Mouse (Mus musculus) spleen, adult 2 months (tissue): ENCODE measurements around the gene Ppt2. TPM values are rescaled to one million over a fixed set of nuclear protein-coding genes. Genes with fewer than 3 reads are reported as not detected.
A peak's percentile ranks its signal among the peaks of the same experiment; 100 is the strongest.

Experiments used
- DNase-seq, 2 experiments: peaks; one replicate each; pipeline versions ENCODE4 v3.0.0 to v3.0.0-alpha.2; 2012 to 2021; ENCODE audit warnings: low spot score in 2 of 2, low read depth in 1 of 2
- H3K27ac ChIP-seq: fragments of 200-500 bp; 2 replicates; pipeline ENCODE4 v1.5.1; 2012; ENCODE audit warnings: low read length, inconsistent platforms; ENCODE audit not compliant: insufficient read depth
- H3K27me3 ChIP-seq: fragments of 200-500 bp; 2 replicates; pipeline ENCODE4 v1.6.1; 2012; ENCODE audit warnings: mild to moderate bottlenecking, moderate library complexity, low read length, inconsistent platforms; ENCODE audit not compliant: control insufficient read depth, insufficient read depth
- H3K36me3 ChIP-seq: fragments of 200-500 bp; 2 replicates; pipeline ENCODE4 v1.6.1; 2012; ENCODE audit warnings: mild to moderate bottlenecking, low read length, inconsistent platforms; ENCODE audit not compliant: control insufficient read depth, insufficient read depth
- H3K4me1 ChIP-seq: fragments of 200-500 bp; 2 replicates; pipeline ENCODE4 v1.6.1; 2011; ENCODE audit warnings: inconsistent platforms; ENCODE audit not compliant: control insufficient read depth, insufficient read depth, insufficient read length
- H3K4me3 ChIP-seq: fragments of 200-500 bp; 2 replicates; pipeline ENCODE4 v1.5.1; 2011; ENCODE audit warnings: mild to moderate bottlenecking, inconsistent platforms; ENCODE audit not compliant: insufficient read depth, insufficient read length; ENCODE audit errors: extremely low read depth
- CTCF ChIP-seq: fragments of 200-500 bp; IDR thresholded peaks from 2 replicates; pipeline ENCODE4 v1.5.1; 2011; ENCODE audit warnings: mild to moderate bottlenecking, inconsistent platforms; ENCODE audit not compliant: insufficient read depth, insufficient read length, insufficient replicate concordance; ENCODE audit errors: extremely low read depth
- POLR2A ChIP-seq: fragments of 200-500 bp; IDR thresholded peaks from 2 replicates; pipeline ENCODE4 v1.6.1; 2011; ENCODE audit warnings: low read depth, low read length, inconsistent platforms
- WGBS: fragments of 180-500 bp; shearing (Covaris S2); methylation state at CpG from one replicate; pipeline ENCODE4 v1.1.7; 2018; 5-methylcytosine and 5-hydroxymethylcytosine counted together
- polyA plus RNA-seq: library from polyadenylated mRNA; depleted of rRNA; stranded (reverse); fragments of >200 nt; gene quantifications from 2 replicates; pipeline ENCODE4 v1.2.3, GENCODE M21; 2012

Gene Ppt2
- polyA plus RNA-seq, 1 experiment: 36.3 TPM

GRCm38 (mm10) chr17:34593752-34594525 lies 34.4 kb downstream of the Ppt2 start:
- no peaks in the 10 kb centered on the region for H3K27me3 ChIP-seq
- TF ChIP-seq CTCF (no peak), POLR2A (no peak)
- peaks cover 28% of the 10 kb centered on the region for H3K36me3 ChIP-seq
- H3K4me3 ChIP-seq: no peak overlapping the region
- no peak overlapping the region for H3K27ac ChIP-seq
- DNase-seq: no peak
- H3K4me1 ChIP-seq: peaks cover 5% of the 10 kb centered on the region; the same call in 1 of the 2 replicates
- 73% methylated on average over 33 of the region's 34 CpGs for WGBS

DNA sequence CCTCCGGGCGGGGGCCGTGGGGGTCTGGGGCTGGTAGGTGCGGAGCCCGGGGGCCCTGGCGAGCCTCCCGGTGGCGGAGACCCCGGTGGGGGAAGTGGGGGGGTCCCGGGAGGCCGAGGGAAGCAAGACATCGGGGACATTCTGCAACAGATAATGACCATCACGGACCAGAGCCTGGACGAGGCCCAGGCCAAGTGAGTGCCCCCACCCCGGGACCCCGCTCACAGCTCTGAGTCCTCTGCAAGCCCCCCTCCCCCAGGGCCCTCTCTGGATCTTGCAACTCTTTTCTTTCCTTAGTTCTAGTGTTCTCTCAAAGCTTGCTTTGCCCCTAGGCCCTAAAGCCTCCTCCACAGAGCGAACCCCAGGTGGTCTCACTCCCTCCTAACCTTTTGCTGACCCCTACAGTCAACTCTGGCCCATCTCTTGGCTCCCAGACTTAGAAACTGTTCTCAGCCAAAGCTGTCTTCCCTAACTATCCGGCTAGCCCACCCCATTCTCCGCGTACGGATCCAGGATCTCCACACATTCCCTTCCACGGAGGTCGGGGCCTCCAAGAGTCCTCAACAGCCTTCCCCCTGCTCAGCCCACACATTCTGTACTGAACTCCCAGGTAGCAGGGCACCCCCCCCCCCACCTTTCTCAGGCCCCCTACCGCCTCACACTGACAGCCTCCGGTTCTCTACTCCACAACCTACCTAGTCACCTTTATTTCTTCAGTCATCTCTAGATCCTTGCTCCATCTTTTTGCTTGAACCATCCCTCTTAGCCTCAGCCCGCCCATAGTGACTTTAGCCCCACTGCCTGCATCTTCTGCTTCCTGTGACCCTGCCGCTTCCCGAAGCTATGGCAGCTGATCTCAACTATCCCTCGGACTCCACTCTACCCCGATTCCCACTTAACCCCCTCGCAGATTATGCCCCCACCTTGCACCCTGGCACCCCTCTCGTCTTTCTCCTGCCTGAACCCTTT lies 35.4 kb downstream of the Ppt2 start:
- peak overlapping the region; percentile 49; the same call in 1 of the 2 replicates for H3K27ac ChIP-seq
- H3K4me1 ChIP-seq: peaks cover 11% of the 10 kb centered on the region; the same call in 1 of the 2 replicates
- 7% methylated on average over 31 of the region's 32 CpGs for WGBS

GRCm38 (mm10) chr17:34591994-34592375 lies 36.3 kb downstream of the Ppt2 start:
- Histone ChIP-seq H3K27me3 (no peaks in the 10 kb centered on the region), H3K4me3 (peak overlapping the region; percentile 82), H3K4me1 (peaks cover 11% of the 10 kb centered on the region; the same call in 1 of the 2 replicates), H3K36me3 (peaks cover 28% of the 10 kb centered on the region), H3K27ac (peak overlapping the region; percentile 100)
- WGBS: 2% methylated on average over 29 of the region's 35 CpGs
- peak; percentile 53 to 89 for DNase-seq
- TF ChIP-seq CTCF (no peak), POLR2A (no peak)

More for the DNA sequence above, 35.4 kb downstream of the Ppt2 start:
- Histone ChIP-seq H3K4me3 (peak overlapping the region; percentile 82), H3K36me3 (peaks cover 28% of the 10 kb centered on the region), H3K27me3 (no peaks in the 10 kb centered on the region)
- no peak for DNase-seq
- no peak for TF ChIP-seq CTCF
- TF ChIP-seq POLR2A: no peak

- H3K36me3 ChIP-seq: peaks cover 26% of the 10 kb centered on the region
- no peaks in the 10 kb centered on the region for H3K27me3 ChIP-seq
- peak within 1 kb of the TSS; percentile 82 for H3K4me3 ChIP-seq
- TF ChIP-seq POLR2A (no peak), CTCF (no peak)
- H3K4me1 ChIP-seq: peaks cover 14% of the 10 kb centered on the region; the same call in 1 of the 2 replicates
- WGBS: 5% methylated on average over 21 of the region's 21 CpGs
- DNase-seq: no peak
- peak within 1 kb of the TSS; percentile 100 for H3K27ac ChIP-seq
These were observed 37.0 kb downstream of the Ppt2 start, which contains the start of gene Pbx2 for GRCm38 (mm10) chr17:34591029-34591993. Gene Pbx2 (plus strand): TSS chr17:34591266.

DNA sequence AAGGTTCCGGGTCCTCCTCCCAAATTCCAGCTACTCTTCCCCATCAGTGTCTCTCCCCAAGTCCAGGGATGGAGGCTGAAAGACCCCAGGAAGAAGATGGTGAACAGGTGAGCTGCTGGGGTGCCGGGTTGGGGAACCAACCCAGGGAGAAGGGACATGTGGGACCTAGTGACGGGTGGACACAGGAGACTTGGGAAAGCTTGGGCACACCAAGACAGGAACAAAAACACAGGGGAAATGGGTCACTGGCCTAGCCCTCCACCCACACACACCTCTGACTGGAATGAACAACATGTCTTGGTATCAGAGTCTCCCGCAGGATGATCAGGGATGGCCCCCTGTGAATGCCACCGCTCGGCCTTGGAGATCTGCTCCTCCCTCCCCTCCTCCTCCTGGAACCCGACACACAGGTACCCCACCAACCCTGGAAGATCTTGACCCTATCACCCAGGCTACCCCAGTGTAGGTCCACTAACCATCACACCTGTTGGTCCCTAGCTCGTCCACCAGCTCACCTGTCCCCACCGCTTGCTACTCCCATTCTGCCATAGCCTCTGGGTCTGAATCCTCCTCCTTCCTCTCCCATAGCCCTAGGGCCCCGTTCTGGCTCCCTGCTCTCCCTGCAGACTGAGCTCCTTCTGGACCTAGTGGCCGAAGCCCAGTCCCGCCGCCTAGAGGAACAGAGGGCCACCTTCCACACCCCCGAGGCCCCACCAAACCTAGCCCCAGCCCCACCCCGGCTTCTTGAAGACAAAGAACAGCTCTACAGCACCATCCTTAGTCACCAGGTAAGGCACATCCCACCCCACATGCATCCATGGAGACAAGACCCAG lies 37.9 kb downstream of the Ppt2 start:
- Histone ChIP-seq H3K4me3 (peak overlapping the region; percentile 82), H3K36me3 (peaks cover 18% of the 10 kb centered on the region), H3K27ac (peak overlapping the region; percentile 100), H3K27me3 (no peaks in the 10 kb centered on the region), H3K4me1 (peaks cover 14% of the 10 kb centered on the region; the same call in 1 of the 2 replicates)
- 40% methylated on average over 15 of the region's 15 CpGs for WGBS
- TF ChIP-seq CTCF (no peak), POLR2A (no peak)
- no peak for DNase-seq
